Mouse (Mus musculus) thymus, adult 2 months (tissue): ENCODE data around the gene Olfr1564.
"Not testable (repeated sequence)": the region's sequence is repeated elsewhere in the genome, so short reads cannot be mapped to it uniquely, and the experiment has no call there.

Source experiments
- CTCF ChIP-seq: fragments of 200-500 bp; IDR thresholded peaks from 2 replicates; pipeline ENCODE4 v1.5.1; 2012; ENCODE audit warnings: mild to moderate bottlenecking, control low read depth, low read length, moderate library complexity, borderline replicate concordance; ENCODE audit not compliant: control insufficient read depth, poor library complexity, insufficient read depth; ENCODE audit errors: extremely low read depth
- POLR2A ChIP-seq: fragments of 200-500 bp; IDR thresholded peaks from 2 replicates; pipeline ENCODE4 v1.6.1; 2012; ENCODE audit warnings: mild to moderate bottlenecking, low read length, control low read depth, moderate library complexity; ENCODE audit not compliant: control insufficient read depth, poor library complexity, insufficient read depth; ENCODE audit errors: extremely low read depth

DNA sequence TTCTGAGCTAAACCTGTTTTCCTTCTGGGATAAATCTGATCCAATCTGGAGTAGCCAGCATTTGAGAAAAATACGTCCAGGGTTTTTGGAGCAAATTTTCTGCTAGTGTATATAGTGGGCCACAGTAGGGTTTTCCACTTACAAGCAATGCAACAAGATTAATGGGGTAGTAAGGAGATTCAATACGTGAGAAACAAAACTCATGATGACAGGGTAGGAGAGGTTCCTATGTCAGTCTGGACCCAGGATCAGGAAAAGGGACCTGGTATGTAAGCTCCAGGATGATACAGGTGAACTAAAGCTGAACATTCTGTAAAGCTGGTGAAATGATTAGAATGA lies 33.8 kb upstream of the Olfr1564 start:
- not testable (repeated sequence) for TF ChIP-seq POLR2A, CTCF
